Mouse (Mus musculus) myocyte (in vitro differentiated cells): ENCODE data around the gene Med13l. TPM values are rescaled to one million over a fixed set of nuclear protein-coding genes. Genes with fewer than 3 reads are reported as not detected.

Experiments used
- H3K27me3 ChIP-seq: one replicate; pipeline ENCODE4 v1.6.1; 2011; ENCODE audit not compliant: control insufficient read depth, insufficient read depth, insufficient read length
- H3K36me3 ChIP-seq: one replicate; pipeline ENCODE4 v1.6.1; 2011; ENCODE audit not compliant: control insufficient read depth, insufficient read depth
- H3K4me2 ChIP-seq: one replicate; pipeline ENCODE4 v1.6.1; 2011; ENCODE audit warnings: low read depth, control low read depth
- H3K4me3 ChIP-seq: one replicate; pipeline ENCODE4 v1.5.1; 2011; ENCODE audit warnings: mild to moderate bottlenecking, control low read depth, moderate library complexity
- H3K79me2 ChIP-seq: one replicate; pipeline ENCODE4 v1.6.1; 2011; ENCODE audit not compliant: control insufficient read depth, insufficient read depth
- H3ac ChIP-seq: one replicate; pipeline ENCODE4 v1.6.1; 2011; ENCODE audit not compliant: control insufficient read depth, insufficient read length
- CEBPB ChIP-seq: IDR thresholded peaks from 2 replicates; pipeline ENCODE4 v1.6.1; 2011; ENCODE audit warnings: mild to moderate bottlenecking, moderate library complexity; ENCODE audit not compliant: poor library complexity, insufficient read depth, severe bottlenecking
- E2F4 ChIP-seq: IDR thresholded peaks from one replicate; pipeline ENCODE4 v1.6.1; 2011; ENCODE audit warnings: mild to moderate bottlenecking, control low read depth, moderate library complexity; ENCODE audit not compliant: insufficient read depth
- MAX ChIP-seq: IDR thresholded peaks from one replicate; pipeline ENCODE4 v1.6.1; 2011; ENCODE audit warnings: low read depth, mild to moderate bottlenecking, control low read depth
- MYOD1 ChIP-seq, 3 experiments: IDR thresholded peaks; one replicate each; pipeline ENCODE4 v1.6.1; 2011; ENCODE audit warnings: control low read depth in 2 of 3, low read depth in 2 of 3, mild to moderate bottlenecking in 2 of 3, moderate library complexity in 1 of 3; ENCODE audit not compliant: insufficient read length in 2 of 3, control insufficient read depth in 1 of 3
- MYOG ChIP-seq, 3 experiments: IDR thresholded peaks; one replicate each; pipeline ENCODE4 v1.6.1; 2011; ENCODE audit warnings: control low read depth in 2 of 3, low read depth in 2 of 3, mild to moderate bottlenecking in 2 of 3; ENCODE audit not compliant: insufficient read length in 2 of 3, control insufficient read depth in 1 of 3, insufficient read depth in 1 of 3
- POLR2A ChIP-seq: IDR thresholded peaks from one replicate; pipeline ENCODE4 v1.6.1; 2011; ENCODE audit warnings: low read depth, mild to moderate bottlenecking, control low read depth, moderate library complexity; ENCODE audit not compliant: insufficient read length
- POLR2AphosphoS2 ChIP-seq: IDR thresholded peaks from one replicate; pipeline ENCODE4 v1.6.1; 2011; ENCODE audit warnings: low read depth, control low read depth; ENCODE audit not compliant: insufficient read length
- REST ChIP-seq: IDR thresholded peaks from one replicate; pipeline ENCODE4 v1.6.1; 2011; ENCODE audit warnings: mild to moderate bottlenecking, control low read depth, moderate library complexity; ENCODE audit not compliant: insufficient read depth, insufficient read length
- SRF ChIP-seq: IDR thresholded peaks from one replicate; pipeline ENCODE4 v1.6.1; 2011; ENCODE audit warnings: low read depth; ENCODE audit not compliant: control insufficient read depth, insufficient read length
- TCF12 ChIP-seq: IDR thresholded peaks from one replicate; pipeline ENCODE4 v1.6.1; 2011; ENCODE audit warnings: mild to moderate bottlenecking, control low read depth; ENCODE audit not compliant: poor library complexity, insufficient read depth, severe bottlenecking
- TCF3 ChIP-seq: IDR thresholded peaks from one replicate; pipeline ENCODE4 v1.6.1; 2011; ENCODE audit warnings: low read depth, control low read depth; ENCODE audit not compliant: insufficient read length
- USF1 ChIP-seq: IDR thresholded peaks from one replicate; pipeline ENCODE4 v1.6.1; 2011; ENCODE audit warnings: low read depth, mild to moderate bottlenecking, control low read depth, moderate library complexity
- polyA plus RNA-seq: library from polyadenylated mRNA; unstranded; fragments of >200 nt; fragmentation: generic; extraction: Trizol; gene quantifications from one replicate; pipeline ENCODE4 v1.2.1, GENCODE M21; 2012; ENCODE audit warnings: missing spikeins

Med13l gene
- polyA plus RNA-seq, 1 experiment: 7.4 TPM

DNA sequence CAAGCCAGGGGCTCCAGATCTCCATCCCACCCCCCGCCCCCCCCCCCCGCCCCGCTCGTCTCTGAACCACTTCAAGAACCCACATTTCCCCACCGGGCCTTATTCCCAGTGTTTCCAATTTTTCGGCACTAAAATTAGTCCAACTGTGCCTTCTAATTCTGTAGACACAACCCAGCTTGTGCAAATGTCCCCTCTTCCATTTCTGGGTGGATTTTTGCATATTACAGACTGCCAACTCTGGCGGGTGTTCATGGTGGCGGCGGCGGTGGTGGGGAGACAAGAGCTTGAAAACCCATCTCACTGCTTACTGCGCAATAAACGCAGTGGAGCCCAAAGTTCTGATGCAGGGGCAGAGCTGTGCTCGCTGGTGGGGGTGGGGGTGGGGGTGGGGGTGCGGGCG is 27.8 kb upstream of the Med13l start:
- Histone ChIP-seq H3K36me3 (no peaks in the 10 kb centered on the region), H3K27me3 (no peaks in the 10 kb centered on the region), H3K4me3 (no peak overlapping the region), H3K4me2 (no peak overlapping the region), H3K79me2 (no peaks in the 10 kb centered on the region), H3ac (no peak overlapping the region)
- TF ChIP-seq MYOG (IDR thresholded peaks at IDR 0.05; ENCODE audit: control insufficient read depth in 1 of 3, insufficient read depth in 1 of 3, insufficient read length in 2 of 3, low read depth in 2 of 3) (no peak), SRF (no peak), TCF12 (no peak), E2F4 (no peak), POLR2A (no peak), POLR2AphosphoS2 (no peak), REST (no peak), MYOD1 (IDR thresholded peaks at IDR 0.05; ENCODE audit: control insufficient read depth in 1 of 3, insufficient read length in 2 of 3, low read depth in 2 of 3) (no peak)

DNA sequence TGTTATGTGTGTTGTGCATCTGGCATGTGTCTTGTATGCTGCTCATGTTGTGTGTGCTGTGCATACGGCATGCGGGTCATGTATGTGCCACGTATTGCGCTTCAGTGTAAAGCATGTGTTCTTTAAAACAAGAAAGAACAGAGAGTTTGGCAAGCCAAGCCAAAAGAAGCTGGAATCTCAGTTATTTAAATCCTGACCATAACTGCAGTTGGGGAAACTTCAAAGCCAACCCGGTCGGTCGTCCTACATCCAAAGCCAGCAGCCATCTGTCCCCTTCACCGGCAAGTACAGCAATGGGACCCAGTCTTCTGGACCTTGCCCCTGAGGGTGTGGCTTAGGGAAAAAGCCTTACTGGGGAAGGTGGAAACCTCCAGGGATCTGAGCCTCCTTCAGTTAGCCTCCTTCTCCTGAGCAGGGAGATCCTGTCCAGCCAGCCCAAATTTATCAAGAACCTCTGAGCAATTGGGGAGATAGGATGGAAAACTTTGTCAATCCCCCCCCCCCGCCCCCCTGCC is 26.0 kb upstream of the Med13l start:
- Histone ChIP-seq H3K79me2 (no peaks in the 10 kb centered on the region), H3ac (no peak overlapping the region), H3K27me3 (no peaks in the 10 kb centered on the region), H3K4me2 (no peak overlapping the region), H3K36me3 (no peaks in the 10 kb centered on the region), H3K4me3 (no peak overlapping the region)
- TF ChIP-seq POLR2AphosphoS2: no peak
- no peak for TF ChIP-seq POLR2A
- no peak for TF ChIP-seq SRF
- no peak for TF ChIP-seq TCF12
- TF ChIP-seq MYOG (IDR thresholded peaks at IDR 0.05; ENCODE audit: control insufficient read depth in 1 of 3, insufficient read depth in 1 of 3, insufficient read length in 2 of 3, low read depth in 2 of 3): no peak
- no peak for TF ChIP-seq CEBPB
- no peak for TF ChIP-seq MAX
- TF ChIP-seq MYOD1 (IDR thresholded peaks at IDR 0.05; ENCODE audit: control insufficient read depth in 1 of 3, insufficient read length in 2 of 3, low read depth in 2 of 3): no peak
- no peak for TF ChIP-seq TCF3
- TF ChIP-seq REST: no peak
- TF ChIP-seq USF1: no peak
- no peak for TF ChIP-seq E2F4

DNA sequence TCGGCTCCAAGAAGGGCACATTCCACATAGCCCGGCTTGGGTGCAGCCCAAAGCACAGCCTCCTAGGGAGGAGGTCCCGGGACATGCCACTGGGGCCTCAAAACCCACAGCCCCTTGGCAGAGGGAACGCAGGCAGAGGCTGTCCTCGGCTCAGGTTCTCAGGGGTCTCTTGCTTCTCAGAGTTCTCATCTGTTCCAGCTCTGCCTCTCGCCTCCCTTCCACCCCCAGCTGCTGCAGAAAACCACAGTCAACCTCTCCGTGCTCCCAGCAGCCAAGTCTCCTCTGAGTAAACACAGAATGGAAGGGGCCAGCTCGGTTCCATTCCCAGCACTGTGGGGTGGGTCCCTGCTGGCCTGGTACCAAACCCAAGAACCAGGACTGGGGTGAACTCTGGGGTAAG is 25.3 kb upstream of the Med13l start:
- Histone ChIP-seq H3ac (no peak overlapping the region), H3K4me2 (peak overlapping the region; percentile 52), H3K36me3 (no peaks in the 10 kb centered on the region), H3K79me2 (no peaks in the 10 kb centered on the region), H3K27me3 (no peaks in the 10 kb centered on the region), H3K4me3 (no peak overlapping the region)
- TF ChIP-seq MYOG (IDR thresholded peaks at IDR 0.05; ENCODE audit: control insufficient read depth in 1 of 3, insufficient read depth in 1 of 3, insufficient read length in 2 of 3, low read depth in 2 of 3): peak in 1 of 3 experiments; percentile 40
- TF ChIP-seq MAX: no peak

DNA sequence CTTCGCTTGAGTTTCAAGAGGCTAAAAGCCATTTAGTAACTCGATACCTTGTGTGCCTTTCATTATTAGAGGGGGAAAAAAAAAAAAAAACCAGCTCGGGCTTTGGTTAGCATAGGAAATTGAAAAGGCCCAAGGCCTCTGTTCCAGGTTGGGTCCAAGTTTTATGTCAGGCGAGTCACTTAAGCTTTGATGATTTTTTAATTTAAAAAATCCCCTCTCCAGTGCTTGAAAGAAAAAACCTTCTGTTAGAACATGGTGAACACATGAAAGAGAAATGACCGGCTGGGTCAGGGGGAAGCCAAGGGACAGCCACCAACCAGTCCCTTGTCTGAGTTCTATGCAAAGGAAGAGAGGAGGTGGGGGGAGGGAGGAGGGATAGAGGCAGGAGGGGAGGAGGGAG is 22.0 kb upstream of the Med13l start:
- TF ChIP-seq TCF12 (no peak), CEBPB (no peak), MYOG (IDR thresholded peaks at IDR 0.05; ENCODE audit: control insufficient read depth in 1 of 3, insufficient read depth in 1 of 3, insufficient read length in 2 of 3, low read depth in 2 of 3) (no peak), USF1 (no peak), SRF (no peak), MAX (no peak), REST (no peak), TCF3 (no peak), E2F4 (no peak), POLR2AphosphoS2 (no peak)
- H3ac ChIP-seq: no peak overlapping the region
- H3K27me3 ChIP-seq: no peaks in the 10 kb centered on the region
- H3K4me3 ChIP-seq: no peak overlapping the region
- H3K4me2 ChIP-seq: no peak overlapping the region
- no peaks in the 10 kb centered on the region for H3K79me2 ChIP-seq
- no peaks in the 10 kb centered on the region for H3K36me3 ChIP-seq

DNA sequence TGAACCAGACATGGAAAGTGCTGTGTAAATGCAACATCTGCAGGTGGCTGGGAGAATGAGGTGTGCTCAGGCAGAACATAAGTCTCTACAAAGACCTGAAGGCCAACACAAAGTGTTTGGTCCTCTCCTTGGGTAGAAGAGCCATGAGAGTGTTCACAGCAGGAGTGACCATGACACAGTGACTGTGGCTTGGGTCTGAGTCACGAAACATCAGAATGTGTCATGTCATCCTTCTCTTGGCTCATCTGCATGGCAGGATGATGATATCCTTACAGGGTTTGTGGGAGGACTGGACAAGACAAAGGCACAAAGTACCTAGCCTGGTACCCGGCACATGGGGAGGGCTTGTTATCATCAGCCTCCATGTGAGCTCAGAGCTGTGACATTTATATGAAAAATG is 16.7 kb upstream of the Med13l start:
- TF ChIP-seq POLR2AphosphoS2 (no peak), CEBPB (no peak), REST (no peak), MAX (no peak), SRF (no peak), USF1 (no peak)
- H3K36me3 ChIP-seq: no peaks in the 10 kb centered on the region
- H3ac ChIP-seq: no peak overlapping the region
- H3K79me2 ChIP-seq: no peaks in the 10 kb centered on the region
- H3K4me3 ChIP-seq: no peak overlapping the region
- H3K27me3 ChIP-seq: no peaks in the 10 kb centered on the region
- no peak overlapping the region for H3K4me2 ChIP-seq
